Mouse (Mus musculus) T-helper 2 cell (primary cell): ENCODE data around the gene Mrto4.

Source experiments
- in situ Hi-C: fragments of 300-600 bp; cut with MboI, MseI; formaldehyde crosslinking; loops from one replicate; pipeline ENCODE4 v1.15.1; 2025; ENCODE audit warnings: high pct_unique_total_duplicates

The Mrto4 gene

GRCm38 (mm10) chr4:139340835-139341234 lies 11.5 kb downstream of the Mrto4 start:
- in situ Hi-C loops: no loop called here

GRCm38 (mm10) chr4:139338145-139338544 lies 14.2 kb downstream of the Mrto4 start:
- in situ Hi-C loops: loop anchor here (10.0 kb wide), 1 partner anchor 1123 kb away; the partner anchor contains the start of gene Hp1bp3

- in situ Hi-C loops: loop anchor here (10.0 kb wide), 1 partner anchor 1122 kb away; the partner anchor contains the start of gene Hp1bp3
Measured at GRCm38 (mm10) chr4:139336822-139337483, 15.4 kb downstream of the Mrto4 start.

- in situ Hi-C loops: loop anchor here (10.0 kb wide), 1 partner anchor 1121 kb away; the partner anchor contains the start of gene Hp1bp3
Measured at GRCm38 (mm10) chr4:139335507-139335906, 16.9 kb downstream of the Mrto4 start.

GRCm38 (mm10) chr4:139334631-139335295 lies 17.6 kb downstream of the Mrto4 start:
- in situ Hi-C loops: loop anchor here (10.0 kb wide), 1 partner anchor 1120 kb away; the partner anchor contains the start of gene Hp1bp3

GRCm38 (mm10) chr4:139330605-139331004 lies 21.8 kb downstream of the Mrto4 start:
- in situ Hi-C loops: loop anchor here (10.0 kb wide), 1 partner anchor 1116 kb away; the partner anchor contains the start of gene Hp1bp3

GRCm38 (mm10) chr4:139319740-139320139 lies 32.6 kb downstream of the Mrto4 start:
- in situ Hi-C loops: no loop called here

GRCm38 (mm10) chr4:139318449-139318848 lies 33.9 kb downstream of the Mrto4 start:
- in situ Hi-C loops: no loop called here

- in situ Hi-C loops: no loop called here
Measured at GRCm38 (mm10) chr4:139312632-139313031, 39.7 kb downstream of the Mrto4 start.

GRCm38 (mm10) chr4:139311707-139312106 lies 40.7 kb downstream of the Mrto4 start:
- in situ Hi-C loops: no loop called here

- in situ Hi-C loops: no loop called here
Measured at GRCm38 (mm10) chr4:139310899-139311701, 41.3 kb downstream of the Mrto4 start.

- in situ Hi-C loops: no loop called here
Measured at GRCm38 (mm10) chr4:139310171-139310898, 42.0 kb downstream of the Mrto4 start, which contains the start of the genes Pqlc2 and Akr7a5. Gene Pqlc2 (minus strand): TSS chr4:139310708. Gene Akr7a5 (plus strand): TSS chr4:139310744.

- in situ Hi-C loops: no loop called here
Measured at GRCm38 (mm10) chr4:139309651-139310050, 42.7 kb downstream of the Mrto4 start.

GRCm38 (mm10) chr4:139307916-139308315 lies 44.5 kb downstream of the Mrto4 start:
- in situ Hi-C loops: no loop called here

- in situ Hi-C loops: no loop called here
Measured at GRCm38 (mm10) chr4:139305521-139305920, 46.9 kb downstream of the Mrto4 start.

GRCm38 (mm10) chr4:139302241-139302640 lies 50.1 kb downstream of the Mrto4 start:
- in situ Hi-C loops: no loop called here

GRCm38 (mm10) chr4:139301780-139302179 lies 50.6 kb downstream of the Mrto4 start:
- in situ Hi-C loops: no loop called here

- in situ Hi-C loops: no loop called here
Measured at GRCm38 (mm10) chr4:139298671-139299366, 53.6 kb downstream of the Mrto4 start.

GRCm38 (mm10) chr4:139297566-139297965 lies 54.8 kb downstream of the Mrto4 start:
- in situ Hi-C loops: no loop called here
